Comparison of ENCODE assay signal across 25 mouse cellular contexts in the genomic region with DNA sequence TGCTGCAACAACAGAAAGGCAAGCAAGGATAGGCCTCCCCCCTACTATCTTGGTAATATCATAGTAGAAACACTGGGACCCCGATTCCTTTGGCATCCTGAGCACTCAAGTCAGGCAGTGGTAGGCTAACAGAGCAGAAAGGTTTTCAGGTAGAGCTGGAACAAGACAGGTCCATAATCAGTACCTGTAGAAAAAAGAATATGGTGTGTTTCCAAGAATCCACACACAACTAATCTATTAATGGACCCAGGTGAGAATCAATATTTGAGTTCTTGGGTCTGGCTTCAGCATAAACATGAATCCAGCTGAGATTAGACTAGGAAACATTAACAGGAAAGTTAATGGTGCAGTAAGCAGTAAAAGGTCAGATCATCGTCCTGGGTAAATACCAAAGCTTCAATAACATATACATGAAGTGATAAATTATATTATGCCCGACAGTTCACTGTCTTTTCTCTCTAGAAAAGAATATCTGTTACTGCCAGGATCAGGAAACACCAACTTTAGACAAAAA.
DNase-seq lines count a peak whose midpoint lies in the region; ATAC-seq and TF ChIP-seq lines count a peak whose summit lies in the region.
"Had no signal": no experiment of that assay in that cellular context is flagged by ENCODE, and none has a peak within 500 bp of the region (broad histone marks: within the 10 kb centered on the region; RNA-seq: fewer than 3 reads in every experiment).

No protein-coding gene starts in this region.

- H3K9me3 ChIP-seq in intestine, embryonic 15.5 days: no peaks in the 10 kb centered on the region
- H3K9me3 ChIP-seq in intestine, postnatal 0 days (ENCODE audit: control insufficient read depth): no peaks in the 10 kb centered on the region
- no peaks in the 10 kb centered on the region for H3K9me3 ChIP-seq in stomach, embryonic 15.5 days
- no peaks in the 10 kb centered on the region for H3K9me3 ChIP-seq in stomach, postnatal 0 days (ENCODE audit: control insufficient read depth, low read length)
- H3K9me3 ChIP-seq: embryonic facial prominence, embryonic 10.5 days; embryonic facial prominence, embryonic 12.5 days; forebrain, embryonic 13.5 days; forebrain, embryonic 15.5 days; G1E had no signal

- no peak overlapping the region for H3K9ac ChIP-seq in intestine, embryonic 15.5 days
- H3K9ac ChIP-seq in intestine, postnatal 0 days (ENCODE audit: low read depth, low read length): no peak overlapping the region
- no peak overlapping the region for H3K9ac ChIP-seq in stomach, embryonic 15.5 days
- H3K9ac ChIP-seq in stomach, postnatal 0 days (ENCODE audit: low read length): no peak overlapping the region
- H3K9ac ChIP-seq: embryonic facial prominence, embryonic 12.5 days; forebrain, embryonic 13.5 days; forebrain, embryonic 15.5 days had no signal

- no peak for TF ChIP-seq CTCF in intestine, postnatal 0 days (IDR thresholded peaks at IDR 0.05; ENCODE audit: low read depth)
- TF ChIP-seq CTCF in stomach, postnatal 0 days (IDR thresholded peaks at IDR 0.05; ENCODE audit: low read depth): no peak
- TF ChIP-seq CTCF in thymus, adult 2 months (IDR thresholded peaks at IDR 0.05; ENCODE audit: borderline replicate concordance, control insufficient read depth, extremely low read depth, insufficient read depth, low read length, poor library complexity): no peak

- H3K27ac ChIP-seq in intestine, embryonic 15.5 days: no peak overlapping the region
- H3K27ac ChIP-seq in intestine, postnatal 0 days (ENCODE audit: low read depth, low read length): no peak overlapping the region
- no peak overlapping the region for H3K27ac ChIP-seq in stomach, embryonic 15.5 days
- H3K27ac ChIP-seq in stomach, postnatal 0 days (replicated peaks): peak overlapping the region; percentile 53
- no peak overlapping the region for H3K27ac ChIP-seq in thymus, adult 2 months (ENCODE audit: control insufficient read depth, insufficient read depth, low read length)
- H3K27ac ChIP-seq: embryonic facial prominence, embryonic 10.5 days; embryonic facial prominence, embryonic 12.5 days; forebrain, embryonic 13.5 days; forebrain, embryonic 15.5 days had no signal

- no peak overlapping the region for H3K4me3 ChIP-seq in intestine, embryonic 15.5 days (replicated peaks)
- H3K4me3 ChIP-seq in intestine, postnatal 0 days (ENCODE audit: low read depth, low read length): no peak overlapping the region
- H3K4me3 ChIP-seq in stomach, embryonic 15.5 days (replicated peaks): no peak overlapping the region
- H3K4me3 ChIP-seq in stomach, postnatal 0 days (ENCODE audit: low read depth, low read length): no peak overlapping the region
- H3K4me3 ChIP-seq in thymus, adult 2 months (ENCODE audit: control insufficient read depth, insufficient read depth, low read length): no peak overlapping the region
- H3K4me3 ChIP-seq: embryonic facial prominence, embryonic 10.5 days; embryonic facial prominence, embryonic 12.5 days; forebrain, embryonic 13.5 days; forebrain, embryonic 15.5 days had no signal

- DNase-seq in stomach, postnatal 0 days (ENCODE audit: low spot score): peak; percentile 26
- no peak for DNase-seq in thymus, adult 2 months
- DNase-seq in right cerebral cortex, adult 18-20 months: no peak
- DNase-seq in spleen, postnatal 10 days (ENCODE audit: low spot score in 2 of 2): no peak
- DNase-seq: adrenal gland, adult 2 months; adrenal gland, postnatal 10 days; adrenal gland, postnatal 25 days; B cell, adult 2 months; cerebellum, adult 11 months; cerebellum, adult 18-20 months; cerebellum, adult 8-10 months; cerebellum, postnatal 10 days; cerebellum, postnatal 25 days had no signal

- H3K4me1 ChIP-seq in intestine, embryonic 15.5 days (replicated peaks): no peaks in the 10 kb centered on the region
- H3K4me1 ChIP-seq in intestine, postnatal 0 days (replicated peaks; ENCODE audit: control insufficient read depth, insufficient read depth, low read length): no peaks in the 10 kb centered on the region
- no peaks in the 10 kb centered on the region for H3K4me1 ChIP-seq in stomach, embryonic 15.5 days
- H3K4me1 ChIP-seq in stomach, postnatal 0 days (replicated peaks; ENCODE audit: control insufficient read depth, insufficient read depth): no peaks in the 10 kb centered on the region
- H3K4me1 ChIP-seq in thymus, adult 2 months (replicated peaks; ENCODE audit: control insufficient read depth, insufficient read depth, low read length): no peaks in the 10 kb centered on the region
- H3K4me1 ChIP-seq: embryonic facial prominence, embryonic 10.5 days; embryonic facial prominence, embryonic 12.5 days; forebrain, embryonic 13.5 days; forebrain, embryonic 15.5 days had no signal

- peak; percentile 75 for ATAC-seq in intestine, embryonic 15.5 days
- ATAC-seq in intestine, postnatal 0 days: peak; percentile 63
- peak; percentile 76 for ATAC-seq in stomach, embryonic 15.5 days (ENCODE audit: insufficient read depth, low FRiP score, low read depth)
- peak; percentile 93 for ATAC-seq in stomach, postnatal 0 days (ENCODE audit: low FRiP score, low TSS enrichment)
- ATAC-seq: activated CD4-positive, CD25-positive, alpha-beta regulatory T cell, adult 4 months; CD4-positive, CD25-positive, alpha-beta regulatory T cell, adult 4 months; forebrain, embryonic 13.5 days; forebrain, embryonic 15.5 days had no signal

- no peak for TF ChIP-seq EP300 in stomach, postnatal 0 days (optimal IDR thresholded peaks at IDR 0.05)

- TF ChIP-seq POLR2A in thymus, adult 2 months (IDR thresholded peaks at IDR 0.05; ENCODE audit: control insufficient read depth, extremely low read depth, insufficient read depth, low read length, poor library complexity): no peak

- no peak overlapping the region for H3K4me2 ChIP-seq in intestine, embryonic 15.5 days (replicated peaks)
- no peak overlapping the region for H3K4me2 ChIP-seq in intestine, postnatal 0 days (replicated peaks; ENCODE audit: low read depth)
- H3K4me2 ChIP-seq in stomach, embryonic 15.5 days: no peak overlapping the region
- no peak overlapping the region for H3K4me2 ChIP-seq in stomach, postnatal 0 days (replicated peaks; ENCODE audit: low read depth)
- H3K4me2 ChIP-seq: embryonic facial prominence, embryonic 12.5 days; forebrain, embryonic 13.5 days; forebrain, embryonic 15.5 days had no signal

- 49% methylated on average over 3 of the region's 3 CpGs for WGBS in intestine, embryonic 15.5 days
- WGBS in intestine, postnatal 0 days: 37% methylated on average over 3 of the region's 3 CpGs
- WGBS in stomach, embryonic 15.5 days: 45% methylated on average over 3 of the region's 3 CpGs
- 36% methylated on average over 3 of the region's 3 CpGs for WGBS in stomach, postnatal 0 days
- 88% methylated on average over 3 of the region's 3 CpGs for WGBS in thymus, adult 2 months

- H3K27me3 ChIP-seq in intestine, embryonic 15.5 days (replicated peaks): no peaks in the 10 kb centered on the region
- no peaks in the 10 kb centered on the region for H3K27me3 ChIP-seq in intestine, postnatal 0 days (replicated peaks; ENCODE audit: control insufficient read depth, insufficient read depth, low read length)
- no peaks in the 10 kb centered on the region for H3K27me3 ChIP-seq in stomach, embryonic 15.5 days (replicated peaks)
- H3K27me3 ChIP-seq in stomach, postnatal 0 days (ENCODE audit: control insufficient read depth, insufficient read depth, low read length): no peaks in the 10 kb centered on the region
- H3K27me3 ChIP-seq in thymus, adult 2 months (ENCODE audit: control insufficient read depth, insufficient read depth, low read length): no peaks in the 10 kb centered on the region
- H3K27me3 ChIP-seq: CH12.LX; embryonic facial prominence, embryonic 12.5 days; forebrain, embryonic 13.5 days; forebrain, embryonic 15.5 days; Patski had no signal

- H3K36me3 ChIP-seq in intestine, embryonic 15.5 days: no peaks in the 10 kb centered on the region
- H3K36me3 ChIP-seq in intestine, postnatal 0 days (ENCODE audit: control insufficient read depth, insufficient read depth): no peaks in the 10 kb centered on the region
- H3K36me3 ChIP-seq in stomach, embryonic 15.5 days: no peaks in the 10 kb centered on the region
- H3K36me3 ChIP-seq in stomach, postnatal 0 days (ENCODE audit: control insufficient read depth, insufficient read depth, low read length): no peaks in the 10 kb centered on the region
- H3K36me3 ChIP-seq in thymus, adult 2 months (ENCODE audit: control insufficient read depth, insufficient read depth, low read length): no peaks in the 10 kb centered on the region
- H3K36me3 ChIP-seq: embryonic facial prominence, embryonic 10.5 days; embryonic facial prominence, embryonic 12.5 days; forebrain, embryonic 15.5 days; G1E had no signal
